Mouse (Mus musculus): ENCODE measurements around the gene Cnpy1.

DNA sequence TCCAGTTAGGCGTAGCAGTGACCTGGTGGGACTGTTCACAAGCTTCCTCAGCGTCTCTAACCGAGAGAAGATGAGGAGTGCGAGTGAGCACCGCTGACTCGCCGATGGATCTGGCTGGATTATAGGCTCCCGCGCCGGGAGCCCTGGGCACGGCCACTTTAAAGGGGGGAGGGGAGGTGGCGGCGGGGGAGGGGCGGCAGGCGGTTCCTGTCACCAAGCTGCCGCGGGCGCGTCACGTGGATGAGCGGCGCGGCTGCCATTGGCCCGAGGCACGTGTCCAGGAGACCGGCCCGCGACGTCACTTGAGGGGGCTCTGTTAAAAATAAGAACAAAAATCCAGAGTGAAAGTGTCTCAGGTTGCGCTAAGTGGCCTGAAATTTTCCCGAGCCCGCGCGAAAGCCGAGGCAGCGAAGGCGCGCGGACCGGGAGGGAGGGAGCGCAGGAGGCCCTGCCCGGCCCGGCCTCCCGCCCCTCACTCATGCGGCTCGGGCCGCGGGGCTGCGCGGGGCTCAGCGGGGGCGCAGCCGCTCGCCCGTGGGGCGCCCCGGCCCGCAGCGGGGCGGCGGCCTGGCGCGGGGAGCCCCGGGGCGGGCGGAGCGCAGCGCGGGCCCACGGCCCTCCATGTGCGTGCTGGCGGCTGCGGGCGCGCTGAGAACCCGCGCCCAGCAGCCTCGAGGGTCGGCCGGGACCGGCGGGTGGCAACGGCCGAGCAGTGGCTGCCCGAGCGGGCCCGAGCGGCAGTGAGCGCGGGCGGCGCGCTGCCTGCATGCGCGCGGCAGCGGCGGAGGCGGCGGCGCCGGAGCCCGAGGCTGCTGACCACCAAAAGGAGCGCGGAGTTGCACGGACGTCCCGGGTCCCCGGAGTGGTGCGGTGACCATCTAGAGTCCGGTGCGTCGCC, 80.0 kb downstream of the Cnpy1 start, which contains the start of gene En2:
- TF ChIP-seq EP300 (optimal IDR thresholded peaks at IDR 0.05): no peak
- TF ChIP-seq CTCF (IDR thresholded peaks at IDR 0.05; ENCODE audit: low read depth): no peak

Data from stomach, postnatal 0 days (tissue).